Mouse (Mus musculus): ENCODE measurements around the gene Trim63. TPM values are rescaled to one million over a fixed set of nuclear protein-coding genes. Genes with fewer than 3 reads are reported as not detected.

Gene Trim63
- polyA plus RNA-seq, 1 experiment, result 0.19 TPM

DNA sequence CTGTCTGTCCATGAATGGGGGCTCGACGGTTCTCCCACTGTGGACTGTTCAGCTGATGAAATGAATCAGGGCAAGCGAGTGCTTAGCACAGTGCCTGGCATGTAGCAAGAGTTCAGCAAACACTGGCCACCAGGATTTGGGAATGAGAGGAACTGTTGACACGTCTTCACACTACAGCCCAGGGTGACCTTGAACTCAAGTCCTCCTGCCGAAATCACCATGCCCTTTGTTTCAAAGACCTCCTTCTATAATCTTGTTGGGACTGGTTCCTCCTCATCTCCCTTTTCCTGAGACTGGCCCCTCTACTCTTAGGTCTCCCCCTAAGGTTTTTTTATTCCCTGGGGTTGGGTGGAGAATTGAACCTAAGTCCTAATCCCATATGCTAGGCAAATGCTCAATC, 2.6 kb upstream of the Trim63 start:
- no peak overlapping the region for H3K27ac ChIP-seq (ENCODE audit: insufficient read depth, low read length)
- TF ChIP-seq CTCF (IDR thresholded peaks at IDR 0.05; ENCODE audit: extremely low read depth, insufficient read depth, low read length) (no peak), POLR2A (IDR thresholded peaks at IDR 0.05; ENCODE audit: extremely low read depth, insufficient read depth, low read length) (no peak)
- no peaks in the 10 kb centered on the region for H3K4me1 ChIP-seq (ENCODE audit: control insufficient read depth, insufficient read depth, low read length)
- no peak overlapping the region for H3K4me3 ChIP-seq (ENCODE audit: insufficient read depth, low read length)

GRCm38 (mm10) chr4:134312901-134313300, 2.0 kb upstream of the Trim63 start:
- TF ChIP-seq POLR2A (IDR thresholded peaks at IDR 0.05; ENCODE audit: extremely low read depth, insufficient read depth, low read length) (no peak), CTCF (IDR thresholded peaks at IDR 0.05; ENCODE audit: extremely low read depth, insufficient read depth, low read length) (no peak)
- H3K4me1 ChIP-seq (ENCODE audit: control insufficient read depth, insufficient read depth, low read length), result no peaks in the 10 kb centered on the region

DNA sequence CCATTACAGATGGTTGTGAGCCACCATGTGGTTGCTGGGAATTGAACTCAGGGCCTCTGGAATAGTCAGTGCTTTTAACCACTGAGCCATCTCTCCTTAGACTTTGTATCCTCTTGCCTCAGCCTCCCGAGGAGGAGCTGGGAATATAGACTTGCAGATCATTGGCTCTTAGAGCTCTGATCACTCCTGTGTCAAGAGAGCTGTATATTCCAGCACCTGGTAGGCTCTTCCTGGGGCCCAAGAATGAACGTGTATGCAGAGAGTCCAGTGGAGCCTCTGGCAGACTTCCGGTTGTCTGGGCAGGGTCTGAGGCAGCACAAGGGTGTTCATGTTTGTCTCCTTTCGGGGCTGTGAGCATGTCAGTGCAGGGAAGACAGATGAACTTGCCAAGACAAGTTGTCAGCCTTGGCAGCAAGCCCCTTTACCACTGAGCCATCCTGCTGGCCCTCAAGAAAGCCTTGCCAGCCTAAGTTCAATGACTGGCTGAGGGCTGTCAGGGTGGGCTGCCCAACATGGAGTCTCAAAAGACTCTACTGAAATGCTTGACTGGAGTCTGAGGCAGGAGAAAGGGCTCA, 752 bp upstream of the Trim63 start:
- no peak overlapping the region for H3K4me3 ChIP-seq (ENCODE audit: insufficient read depth, low read length)
- H3K4me1 ChIP-seq (ENCODE audit: control insufficient read depth, insufficient read depth, low read length), result no peaks in the 10 kb centered on the region
- TF ChIP-seq CTCF (IDR thresholded peaks at IDR 0.05; ENCODE audit: extremely low read depth, insufficient read depth, low read length) (no peak), POLR2A (IDR thresholded peaks at IDR 0.05; ENCODE audit: extremely low read depth, insufficient read depth, low read length) (no peak)
- H3K27ac ChIP-seq (ENCODE audit: insufficient read depth, low read length), result no peak overlapping the region

More at GRCm38 (mm10) chr4:134312901-134313300, 2.0 kb upstream of the Trim63 start:
- H3K27ac ChIP-seq (ENCODE audit: insufficient read depth, low read length), result no peak overlapping the region
- no peak overlapping the region for H3K4me3 ChIP-seq (ENCODE audit: insufficient read depth, low read length)

DNA sequence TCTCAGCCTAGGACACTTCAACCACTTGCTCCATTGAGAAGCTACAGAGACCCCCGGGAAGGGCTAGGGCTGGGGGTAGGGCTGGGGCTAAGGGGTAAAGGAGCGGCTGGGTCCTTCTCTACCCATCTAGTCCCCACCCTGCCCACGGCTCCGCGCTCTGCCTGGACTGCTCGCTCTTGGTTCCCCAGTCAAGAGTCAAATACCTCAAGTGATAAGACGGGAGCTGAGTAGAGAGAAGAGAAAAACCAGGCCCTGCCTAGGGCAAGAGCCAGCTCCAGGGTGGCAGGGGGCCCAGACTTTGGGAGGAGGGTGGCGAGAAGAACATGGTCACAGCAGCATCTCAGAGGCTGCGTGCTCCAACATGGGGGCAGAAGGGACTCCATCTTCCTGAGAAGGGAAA, 550 bp downstream of the Trim63 start:
- Histone ChIP-seq H3K27ac (ENCODE audit: insufficient read depth, low read length) (no peak overlapping the region), H3K4me3 (ENCODE audit: insufficient read depth, low read length) (no peak overlapping the region), H3K4me1 (ENCODE audit: control insufficient read depth, insufficient read depth, low read length) (no peaks in the 10 kb centered on the region)
- no peak for TF ChIP-seq CTCF (IDR thresholded peaks at IDR 0.05; ENCODE audit: extremely low read depth, insufficient read depth, low read length)
- no peak for TF ChIP-seq POLR2A (IDR thresholded peaks at IDR 0.05; ENCODE audit: extremely low read depth, insufficient read depth, low read length)

- Histone ChIP-seq H3K4me3 (ENCODE audit: insufficient read depth, low read length) (no peak overlapping the region), H3K4me1 (ENCODE audit: control insufficient read depth, insufficient read depth, low read length) (no peaks in the 10 kb centered on the region), H3K27ac (ENCODE audit: insufficient read depth, low read length) (no peak overlapping the region)
- TF ChIP-seq CTCF (IDR thresholded peaks at IDR 0.05; ENCODE audit: extremely low read depth, insufficient read depth, low read length) (no peak), POLR2A (IDR thresholded peaks at IDR 0.05; ENCODE audit: extremely low read depth, insufficient read depth, low read length) (no peak)
Observed at GRCm38 (mm10) chr4:134316390-134316789, 1.5 kb downstream of the Trim63 start.

- H3K4me1 ChIP-seq (ENCODE audit: control insufficient read depth, insufficient read depth, low read length), result no peaks in the 10 kb centered on the region
- H3K27ac ChIP-seq (ENCODE audit: insufficient read depth, low read length), result no peak overlapping the region
- H3K4me3 ChIP-seq (ENCODE audit: insufficient read depth, low read length), result no peak overlapping the region
- TF ChIP-seq CTCF (IDR thresholded peaks at IDR 0.05; ENCODE audit: extremely low read depth, insufficient read depth, low read length) (no peak), POLR2A (IDR thresholded peaks at IDR 0.05; ENCODE audit: extremely low read depth, insufficient read depth, low read length) (no peak)
Observed at GRCm38 (mm10) chr4:134319074-134319473, 4.2 kb downstream of the Trim63 start.

GRCm38 (mm10) chr4:134319674-134320073, 4.8 kb downstream of the Trim63 start:
- no peak overlapping the region for H3K4me3 ChIP-seq (ENCODE audit: insufficient read depth, low read length)
- no peaks in the 10 kb centered on the region for H3K4me1 ChIP-seq (ENCODE audit: control insufficient read depth, insufficient read depth, low read length)
- no peak overlapping the region for H3K27ac ChIP-seq (ENCODE audit: insufficient read depth, low read length)
- TF ChIP-seq POLR2A (IDR thresholded peaks at IDR 0.05; ENCODE audit: extremely low read depth, insufficient read depth, low read length) (no peak), CTCF (IDR thresholded peaks at IDR 0.05; ENCODE audit: extremely low read depth, insufficient read depth, low read length) (no peak)

GRCm38 (mm10) chr4:134321524-134321923, 6.6 kb downstream of the Trim63 start:
- no peak overlapping the region for H3K27ac ChIP-seq (ENCODE audit: insufficient read depth, low read length)
- TF ChIP-seq POLR2A (IDR thresholded peaks at IDR 0.05; ENCODE audit: extremely low read depth, insufficient read depth, low read length), result no peak
- TF ChIP-seq CTCF (IDR thresholded peaks at IDR 0.05; ENCODE audit: extremely low read depth, insufficient read depth, low read length), result no peak
- no peaks in the 10 kb centered on the region for H3K4me1 ChIP-seq (ENCODE audit: control insufficient read depth, insufficient read depth, low read length)
- H3K4me3 ChIP-seq (ENCODE audit: insufficient read depth, low read length), result no peak overlapping the region

DNA sequence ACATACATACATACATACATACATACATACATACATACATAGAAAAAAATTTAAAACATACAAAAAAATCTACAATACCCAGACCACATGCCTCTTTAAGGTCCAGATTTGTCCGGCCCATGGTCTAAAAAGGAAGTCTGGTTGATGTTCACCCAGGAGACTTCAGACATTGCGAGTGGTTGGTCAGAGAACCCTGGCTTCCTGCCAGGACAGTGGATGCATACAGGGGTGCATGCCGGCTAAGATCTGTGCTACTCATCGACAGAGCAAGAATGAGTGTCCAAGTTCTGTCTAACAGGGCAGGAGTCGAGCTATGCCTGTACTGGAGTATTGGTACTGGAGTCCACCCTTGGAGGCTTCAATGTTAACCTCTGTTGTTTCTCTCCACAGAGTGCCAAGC, 9.7 kb downstream of the Trim63 start:
- Histone ChIP-seq H3K4me3 (ENCODE audit: insufficient read depth, low read length) (no peak overlapping the region), H3K4me1 (ENCODE audit: control insufficient read depth, insufficient read depth, low read length) (no peaks in the 10 kb centered on the region), H3K27ac (ENCODE audit: insufficient read depth, low read length) (no peak overlapping the region)
- TF ChIP-seq CTCF (IDR thresholded peaks at IDR 0.05; ENCODE audit: extremely low read depth, insufficient read depth, low read length), result no peak
- TF ChIP-seq POLR2A (IDR thresholded peaks at IDR 0.05; ENCODE audit: extremely low read depth, insufficient read depth, low read length), result no peak

DNA sequence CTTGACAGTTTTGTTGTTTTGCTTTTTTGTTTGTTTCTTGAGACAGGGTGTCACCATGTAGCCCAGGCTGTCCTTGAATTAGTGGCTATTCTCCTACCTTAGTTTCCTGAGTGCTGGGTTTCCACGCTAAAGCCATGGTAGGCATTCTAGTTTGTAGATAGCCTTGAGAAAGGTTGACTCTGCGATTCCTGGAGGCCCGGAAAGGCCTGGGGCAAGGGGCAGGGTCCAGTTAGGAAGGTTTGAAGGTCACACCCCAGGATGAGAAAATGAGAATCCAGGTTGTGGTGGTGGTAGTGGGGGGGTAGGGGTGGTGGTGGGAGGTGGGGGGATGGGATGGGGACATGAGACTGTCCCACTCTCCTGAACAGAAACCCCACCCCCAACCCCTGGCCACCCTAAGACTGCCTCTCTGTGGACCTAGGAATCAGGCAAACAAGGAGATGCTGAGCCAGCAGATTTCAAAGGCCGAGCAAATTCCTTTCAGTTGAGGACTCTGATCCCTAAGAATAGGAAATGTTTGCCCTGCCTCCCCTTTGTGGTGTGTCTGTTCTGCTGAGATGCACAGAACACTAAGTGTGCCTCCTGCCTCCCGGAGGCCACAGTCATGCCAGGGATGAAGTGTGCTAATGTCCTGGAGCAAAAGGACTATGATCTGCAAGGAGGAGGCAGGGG, 12.1 kb downstream of the Trim63 start:
- no peak for TF ChIP-seq CTCF (IDR thresholded peaks at IDR 0.05; ENCODE audit: extremely low read depth, insufficient read depth, low read length)
- TF ChIP-seq POLR2A (IDR thresholded peaks at IDR 0.05; ENCODE audit: extremely low read depth, insufficient read depth, low read length), result no peak
- no peak overlapping the region for H3K27ac ChIP-seq (ENCODE audit: insufficient read depth, low read length)
- no peak overlapping the region for H3K4me3 ChIP-seq (ENCODE audit: insufficient read depth, low read length)
- H3K4me1 ChIP-seq (ENCODE audit: control insufficient read depth, insufficient read depth, low read length), result no peaks in the 10 kb centered on the region

All from cortical plate, adult 2 months (tissue).